Mouse (Mus musculus): ENCODE measurements around the gene Olfr430. TPM values are rescaled to one million over a fixed set of nuclear protein-coding genes. Genes with fewer than 3 reads are reported as not detected.

Olfr430 gene
- not detected for polyA plus RNA-seq (2017; shearing (Covaris generic))

GRCm38 (mm10) chr1:174066305-174066704, at the start of gene Olfr430:
TSS of gene Olfr430 (plus strand) at chr1:174066605.

GRCm38 (mm10) chr1:174031698-174032097, 34.7 kb upstream of the Olfr430 start, which contains the start of gene Ifi205:
TSS of gene Ifi205 (minus strand) at chr1:174031810.

GRCm38 (mm10) chr1:174040523-174041177, 25.8 kb upstream of the Olfr430 start, which contains the start of gene Olfr433:
TSS of gene Olfr433 (plus strand) at chr1:174040705.

GRCm38 (mm10) chr1:174048893-174049292, 17.5 kb upstream of the Olfr430 start, which contains the start of gene Olfr432:
TSS of gene Olfr432 (plus strand) at chr1:174049205.

GRCm38 (mm10) chr1:174084031-174084430, 17.6 kb downstream of the Olfr430 start, which contains the start of gene Olfr429:
TSS of gene Olfr429 (plus strand) at chr1:174084331.

GRCm38 (mm10) chr1:174096591-174096990, 30.2 kb downstream of the Olfr430 start, which contains the start of gene Olfr427:
TSS of gene Olfr427 (plus strand) at chr1:174096891.

GRCm38 (mm10) chr1:174121062-174121461, 54.7 kb downstream of the Olfr430 start, which contains the start of gene Olfr231:
TSS of gene Olfr231 (minus strand) at chr1:174121162.

Other genes with a start within 250 kb of the Olfr430 start
- gene Ifi211, start 153.6 kb upstream of the Olfr430 start, polyA plus RNA-seq (2017; shearing (Covaris generic)) = 1 to 10 TPM; 1.2 to 4.0 TPM
- gene Mndal, start 124.1 kb upstream of the Olfr430 start, polyA plus RNA-seq (2017; shearing (Covaris generic)) = 100 to 1,000 TPM; 354 to 399 TPM
- gene Ifi203, start 123.9 kb upstream of the Olfr430 start, polyA plus RNA-seq (2017; shearing (Covaris generic)) = 100 to 1,000 TPM; 293 to 314 TPM
- gene Ifi202b, start 83.9 kb upstream of the Olfr430 start, polyA plus RNA-seq (2017; shearing (Covaris generic)) = not detected
- under 1 TPM in 1 of 2 experiments, not detected in 1; 0.11 TPM for gene Ifi205, start 34.8 kb upstream of the Olfr430 start, polyA plus RNA-seq (2017; shearing (Covaris generic))
- gene Olfr433, start 25.9 kb upstream of the Olfr430 start, polyA plus RNA-seq (2017; shearing (Covaris generic)) = under 1 TPM; 0.13 to 0.55 TPM
- gene Olfr432, start 17.4 kb upstream of the Olfr430 start, polyA plus RNA-seq (2017; shearing (Covaris generic)) = under 1 TPM in 1 of 2 experiments, not detected in 1; 0.40 TPM
- not detected for gene Olfr429, start 17.7 kb downstream of the Olfr430 start, polyA plus RNA-seq (2017; shearing (Covaris generic))
- under 1 TPM in 1 of 2 experiments, not detected in 1; 0.40 TPM for gene Olfr427, start 30.3 kb downstream of the Olfr430 start, polyA plus RNA-seq (2017; shearing (Covaris generic))
- not detected for gene Olfr231, start 54.6 kb downstream of the Olfr430 start, polyA plus RNA-seq (2017; shearing (Covaris generic))
- gene Olfr424, start 64.9 kb downstream of the Olfr430 start, polyA plus RNA-seq (2017; shearing (Covaris generic)) = under 1 TPM; 0.12 to 0.50 TPM
- not detected for gene Olfr420, start 89.0 kb downstream of the Olfr430 start, polyA plus RNA-seq (2017; shearing (Covaris generic))
- under 1 TPM; 0.07 to 0.23 TPM for gene Spta1, start 106.2 kb downstream of the Olfr430 start, polyA plus RNA-seq (2017; shearing (Covaris generic))
- gene Olfr419, start 185.5 kb downstream of the Olfr430 start, polyA plus RNA-seq (2017; shearing (Covaris generic)) = not detected